Mouse (Mus musculus) hindbrain, embryonic 13.5 days (tissue): ENCODE results near the gene Fcgr1. TPM values are rescaled to one million over a fixed set of nuclear protein-coding genes. Genes with fewer than 3 reads are reported as not detected.
A peak's percentile ranks its signal among the peaks of the same experiment; 100 is the strongest.
"Not testable (repeated sequence)": the region's sequence is repeated elsewhere in the genome, so short reads cannot be mapped to it uniquely, and the experiment has no call there.

Experiments used
- ATAC-seq: fragments of 200-750 bp; cut with Nextera tagmentation; 2 replicates; pipeline ENCODE4 v1.8.0; 2017; ENCODE audit warnings: moderate TSS enrichment; ENCODE audit not compliant: low FRiP score
- H3K27ac ChIP-seq: fragments of 300-500 bp; sonication (generic); 2 replicates; pipeline ENCODE4 v1.5.1; 2015; ENCODE audit warnings: inconsistent platforms, mild to moderate bottlenecking, moderate library complexity
- H3K27me3 ChIP-seq: fragments of 300-500 bp; sonication (generic); 2 replicates; pipeline ENCODE4 v1.6.1; 2015; ENCODE audit warnings: mild to moderate bottlenecking, inconsistent platforms
- H3K36me3 ChIP-seq: fragments of 300-500 bp; sonication (generic); 2 replicates; pipeline ENCODE4 v1.6.1; 2015; ENCODE audit warnings: mild to moderate bottlenecking, inconsistent platforms
- H3K4me1 ChIP-seq: fragments of 300-500 bp; sonication (generic); replicated peaks from 2 replicates; pipeline ENCODE4 v1.6.1; 2015; ENCODE audit warnings: inconsistent platforms
- H3K4me2 ChIP-seq: fragments of 300-500 bp; sonication (generic); 2 replicates; pipeline ENCODE4 v1.6.1; 2015; ENCODE audit warnings: inconsistent platforms, mild to moderate bottlenecking, moderate library complexity
- H3K4me3 ChIP-seq: fragments of 300-500 bp; sonication (generic); 2 replicates; pipeline ENCODE4 v1.5.1; 2015; ENCODE audit warnings: mild to moderate bottlenecking, inconsistent platforms
- H3K9ac ChIP-seq: fragments of 300-500 bp; sonication (generic); 2 replicates; pipeline ENCODE4 v1.6.1; 2015; ENCODE audit warnings: mild to moderate bottlenecking, inconsistent platforms
- H3K9me3 ChIP-seq: fragments of 300-500 bp; sonication (generic); 2 replicates; pipeline ENCODE4 v1.6.1; 2016; ENCODE audit warnings: inconsistent platforms
- WGBS: fragments of 180-500 bp; shearing (Covaris S2); methylation state at CpG from one replicate; pipeline ENCODE4 v1.1.7; 2015; 5-methylcytosine and 5-hydroxymethylcytosine counted together
- polyA plus RNA-seq: library from polyadenylated mRNA; unstranded; fragments of >200 nt; fragmentation: Nextera tagmentation; extraction: Ambion mirVana; gene quantifications from 2 replicates; pipeline ENCODE4 v1.2.1, GENCODE M21; 2015

Gene Fcgr1
- polyA plus RNA-seq, 1 experiment from 2014 or later, result 1.5 TPM

DNA sequence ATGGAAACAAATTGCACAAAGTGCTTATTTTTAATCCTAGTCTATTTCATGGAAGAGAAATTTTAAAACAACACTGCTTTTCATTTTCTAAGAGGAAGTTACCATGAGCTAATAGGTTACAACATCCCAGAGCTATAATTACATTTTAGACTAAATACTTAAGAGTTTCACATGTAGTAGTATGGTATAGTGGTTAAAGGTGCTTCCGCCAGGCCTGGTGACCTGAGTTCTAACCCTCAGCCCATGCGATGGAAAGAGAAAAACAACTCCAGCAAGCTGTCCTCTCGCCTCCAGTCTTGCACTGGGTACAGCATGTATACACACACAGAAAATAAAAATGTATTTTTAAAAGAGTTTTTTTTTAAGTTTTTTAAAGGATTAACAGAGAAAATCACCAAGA lies 42.0 kb downstream of the Fcgr1 start:
- no peak overlapping the region for H3K9ac ChIP-seq
- H3K4me3 ChIP-seq, result no peak overlapping the region
- H3K4me1 ChIP-seq, result peaks cover 15% of the 10 kb centered on the region
- no peaks in the 10 kb centered on the region for H3K36me3 ChIP-seq
- no peak overlapping the region for H3K4me2 ChIP-seq
- WGBS, result 94% methylated on average over 3 of the region's 3 CpGs
- H3K9me3 ChIP-seq, result no peaks in the 10 kb centered on the region
- H3K27me3 ChIP-seq, result no peaks in the 10 kb centered on the region
- no peak overlapping the region for H3K27ac ChIP-seq
- ATAC-seq, result no peak

GRCm38 (mm10) chr3:96250890-96251289 lies 42.9 kb downstream of the Fcgr1 start:
- Histone ChIP-seq H3K4me1 (peaks cover 15% of the 10 kb centered on the region), H3K9ac (no peak overlapping the region), H3K4me3 (no peak overlapping the region), H3K36me3 (no peaks in the 10 kb centered on the region), H3K4me2 (no peak overlapping the region), H3K27ac (no peak overlapping the region), H3K27me3 (no peaks in the 10 kb centered on the region), H3K9me3 (no peaks in the 10 kb centered on the region)
- WGBS, result 92% methylated on average over 3 of the region's 3 CpGs
- ATAC-seq, result no peak

DNA sequence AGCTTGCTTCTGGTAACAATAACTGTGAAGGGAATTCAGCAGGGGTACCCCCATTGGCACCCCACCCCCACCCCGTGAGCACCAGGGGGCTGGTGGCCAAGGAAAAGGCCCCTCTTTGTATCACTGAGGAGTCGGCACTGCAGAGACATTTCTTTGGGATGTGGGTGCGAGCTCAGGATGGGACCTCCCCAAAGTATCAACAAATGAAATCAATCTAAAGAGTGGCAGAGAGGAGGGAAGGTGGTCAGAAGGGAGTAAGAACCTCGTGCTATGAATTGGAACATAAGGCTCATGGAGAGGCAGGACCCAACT lies 44.8 kb downstream of the Fcgr1 start:
- Histone ChIP-seq H3K4me1 (peaks cover 22% of the 10 kb centered on the region), H3K27me3 (no peaks in the 10 kb centered on the region), H3K4me2 (peak overlapping the region; percentile 32; the same call in 1 of the 2 replicates), H3K9ac (no peak overlapping the region), H3K36me3 (no peaks in the 10 kb centered on the region), H3K9me3 (no peaks in the 10 kb centered on the region), H3K27ac (no peak overlapping the region), H3K4me3 (no peak overlapping the region)
- no peak for ATAC-seq
- 55% methylated on average over 4 of the region's 4 CpGs for WGBS

DNA sequence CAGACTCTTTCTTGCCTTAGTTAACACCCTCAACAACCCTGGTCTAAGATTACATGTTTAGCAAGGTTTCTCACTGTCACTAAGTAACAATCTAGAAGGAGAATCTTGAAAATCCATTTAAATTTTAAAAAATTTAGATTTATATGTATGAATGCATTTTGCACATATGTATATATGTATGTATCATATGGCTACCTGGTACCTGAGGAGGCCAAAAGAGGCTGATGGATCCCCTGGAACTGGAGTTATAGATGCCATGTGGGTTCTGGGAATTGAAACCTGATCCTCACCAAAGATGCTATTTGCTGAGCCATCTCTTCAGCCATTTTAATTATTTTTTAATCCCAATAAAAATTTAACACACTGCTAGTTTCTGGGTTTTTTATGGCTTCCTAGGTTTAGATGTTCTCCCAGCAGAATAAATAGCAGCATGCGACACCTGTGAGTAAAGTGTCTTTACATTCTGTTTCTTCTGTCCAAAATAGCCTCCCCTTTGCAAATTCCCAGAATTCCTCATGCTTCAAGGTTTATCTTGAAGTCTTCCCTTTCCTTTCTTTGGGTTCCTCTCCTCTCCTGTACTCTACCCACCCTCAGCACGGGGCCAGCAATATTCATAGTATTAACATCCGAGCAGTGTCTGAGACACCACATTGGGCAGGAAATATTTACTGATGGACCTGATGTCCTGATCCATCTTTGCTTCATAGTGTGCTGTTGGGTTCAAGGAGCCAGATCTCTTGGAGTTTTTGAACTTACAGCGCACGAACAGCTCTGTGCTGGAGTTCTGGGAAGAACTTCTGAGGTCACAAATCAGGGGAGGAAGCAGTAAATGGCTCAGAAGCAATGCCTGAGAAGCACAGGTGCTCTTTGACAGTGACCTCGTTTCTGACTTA lies 45.4 kb downstream of the Fcgr1 start:
- Histone ChIP-seq H3K4me1 (peaks cover 27% of the 10 kb centered on the region), H3K36me3 (no peaks in the 10 kb centered on the region), H3K9ac (no peak overlapping the region; the same call in 1 of the 2 replicates), H3K4me2 (peak overlapping the region; percentile 53), H3K9me3 (no peaks in the 10 kb centered on the region), H3K27ac (no peak overlapping the region), H3K4me3 (no peak overlapping the region; the same call in 1 of the 2 replicates), H3K27me3 (no peaks in the 10 kb centered on the region)
- ATAC-seq, result no peak
- WGBS, result 59% methylated on average over 6 of the region's 6 CpGs

- H3K9ac ChIP-seq, result peak overlapping the region; percentile 51; the same call in 1 of the 2 replicates
- 4% methylated on average over 11 of the region's 11 CpGs for WGBS
Measured at GRCm38 (mm10) chr3:96247356-96248140, 46.2 kb downstream of the Fcgr1 start.

GRCm38 (mm10) chr3:96246427-96246856 lies 47.3 kb downstream of the Fcgr1 start, which contains the start of gene Hist2h3c1:
Hist2h3c1 (plus strand) TSS chr3:96246685.
- peak; percentile 91 for ATAC-seq
- H3K4me2 ChIP-seq, result peak within 1 kb of the TSS; percentile 53
- not testable (repeated sequence) for H3K27me3 ChIP-seq, H3K36me3 ChIP-seq, H3K9me3 ChIP-seq
- WGBS, result 3% methylated on average over 11 of the region's 47 CpGs
- peak within 1 kb of the TSS; percentile 59; the same call in 1 of the 2 replicates for H3K9ac ChIP-seq
- peaks cover 27% of the 10 kb centered on the region for H3K4me1 ChIP-seq
- peak within 1 kb of the TSS; percentile 76; the same call in 1 of the 2 replicates for H3K27ac ChIP-seq
- H3K4me3 ChIP-seq, result peak within 1 kb of the TSS; percentile 37

More at GRCm38 (mm10) chr3:96247356-96248140, 46.2 kb downstream of the Fcgr1 start:
- Histone ChIP-seq H3K9me3 (no peaks in the 10 kb centered on the region), H3K4me1 (peaks cover 27% of the 10 kb centered on the region), H3K36me3 (no peaks in the 10 kb centered on the region), H3K4me2 (peak overlapping the region; percentile 53), H3K27me3 (no peaks in the 10 kb centered on the region), H3K4me3 (peak overlapping the region; percentile 24), H3K27ac (no peak overlapping the region)
- no peak for ATAC-seq

DNA sequence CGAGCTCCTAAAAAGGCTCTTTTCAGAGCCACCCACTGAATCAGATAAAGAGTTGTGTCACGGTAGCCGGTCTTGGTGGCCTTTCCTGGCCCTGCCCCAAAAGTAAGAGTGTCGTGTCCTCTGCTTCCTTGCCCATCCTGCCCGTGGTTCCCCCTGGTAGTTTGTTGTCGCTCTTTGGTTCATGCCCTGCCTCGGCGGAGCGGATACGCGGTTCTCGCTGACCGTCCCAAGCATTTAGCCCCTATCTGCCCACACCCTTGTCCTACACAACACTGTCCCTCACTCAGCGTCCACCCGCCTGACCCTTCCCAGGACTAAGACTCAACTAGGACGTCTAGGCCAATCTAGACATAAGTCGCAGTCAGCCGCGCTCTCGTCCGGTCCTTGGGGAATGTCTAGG lies 47.8 kb downstream of the Fcgr1 start:
- ATAC-seq, H3K9me3 ChIP-seq, H3K36me3 ChIP-seq, H3K27me3 ChIP-seq: not testable (repeated sequence)
- Histone ChIP-seq H3K4me1 (peaks cover 28% of the 10 kb centered on the region), H3K4me2 (peak overlapping the region; percentile 49), H3K27ac (peak overlapping the region; percentile 76; the same call in 1 of the 2 replicates), H3K4me3 (peak overlapping the region; percentile 37), H3K9ac (peak overlapping the region; percentile 59; the same call in 1 of the 2 replicates)
- under 1% methylated on average over 10 of the region's 21 CpGs for WGBS

DNA sequence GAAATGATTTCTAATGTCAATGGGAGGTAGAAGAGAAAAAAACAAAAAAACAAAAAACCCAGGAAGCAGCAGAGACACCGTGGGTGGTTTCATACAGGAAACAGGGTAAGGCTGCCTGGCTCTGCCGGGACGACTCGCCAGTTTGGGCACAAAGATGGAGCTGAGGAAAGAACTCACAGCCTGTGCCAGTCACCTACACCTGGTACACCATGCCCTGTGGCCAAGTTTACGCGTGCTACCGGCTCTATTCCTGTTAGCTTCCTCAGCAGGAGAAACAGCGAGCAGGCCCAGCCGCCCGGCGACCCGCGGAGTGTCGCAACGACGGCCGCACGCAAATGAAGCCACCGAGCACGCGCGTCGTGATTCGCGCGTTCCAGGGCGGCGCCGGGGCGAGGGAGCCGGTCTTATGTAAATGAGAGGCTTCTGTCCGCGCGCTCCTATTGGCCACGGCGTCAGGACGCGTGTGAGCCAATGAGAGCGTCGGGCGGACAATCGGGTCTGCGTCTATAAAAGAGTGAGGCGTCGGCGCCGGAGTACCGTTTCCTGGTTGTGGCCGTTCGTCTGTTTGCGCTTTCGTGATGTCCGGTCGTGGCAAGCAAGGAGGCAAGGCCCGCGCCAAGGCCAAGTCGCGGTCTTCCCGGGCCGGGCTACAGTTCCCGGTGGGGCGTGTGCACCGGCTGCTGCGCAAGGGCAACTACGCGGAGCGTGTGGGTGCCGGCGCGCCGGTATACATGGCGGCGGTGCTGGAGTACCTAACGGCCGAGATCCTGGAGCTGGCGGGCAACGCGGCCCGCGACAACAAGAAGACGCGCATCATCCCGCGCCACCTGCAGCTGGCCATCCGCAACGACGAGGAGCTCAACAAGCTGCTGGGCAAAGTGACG lies 48.5 kb downstream of the Fcgr1 start, which contains the start of gene Hist2h2aa1:
Gene Hist2h2aa1 (plus strand): TSS at position 495 of the 884 bp plus-strand sequence.
- Histone ChIP-seq H3K27ac (peak within 1 kb of the TSS; percentile 99), H3K9ac (peak within 1 kb of the TSS; percentile 80), H3K4me3 (peak within 1 kb of the TSS; percentile 50), H3K4me1 (peaks cover 32% of the 10 kb centered on the region), H3K4me2 (peak within 1 kb of the TSS; percentile 66)
- under 1% methylated on average over 36 of the region's 88 CpGs for WGBS
- peak; percentile 90 for ATAC-seq
- H3K36me3 ChIP-seq, H3K9me3 ChIP-seq, H3K27me3 ChIP-seq: not testable (repeated sequence)

DNA sequence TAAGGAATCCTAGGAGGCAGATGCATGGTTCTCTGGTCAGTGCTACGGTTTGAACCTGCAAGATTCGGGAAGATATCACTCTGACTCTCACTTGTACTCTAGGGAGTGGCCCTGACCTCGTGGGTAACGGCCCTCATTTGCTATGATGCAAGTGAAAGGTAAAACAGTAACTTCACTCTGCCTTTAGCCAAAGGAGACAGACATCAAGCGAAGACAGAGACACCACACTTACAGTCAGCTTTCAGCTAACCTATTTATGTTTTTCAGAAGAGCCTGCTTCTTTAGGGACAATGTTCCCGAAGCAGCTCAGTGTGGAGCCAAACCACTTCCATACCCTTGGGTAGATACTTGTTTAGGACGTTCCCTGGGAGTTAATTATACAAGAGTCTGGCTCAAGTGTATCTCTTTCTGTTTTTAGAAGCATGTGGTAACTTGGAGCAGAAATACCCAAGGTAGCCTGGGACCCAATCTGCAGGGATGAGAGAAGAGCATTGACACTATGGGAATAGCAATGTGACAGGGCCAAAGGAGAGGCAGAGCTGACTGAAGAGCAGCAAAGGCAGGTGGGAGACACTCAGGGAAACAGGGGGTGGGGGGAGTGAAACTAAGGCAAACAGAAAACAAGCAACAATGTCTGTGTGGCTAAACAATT lies 49.7 kb downstream of the Fcgr1 start:
- H3K27ac ChIP-seq, result peak overlapping the region; percentile 99
- H3K27me3 ChIP-seq, result no peaks in the 10 kb centered on the region
- H3K9ac ChIP-seq, result peak overlapping the region; percentile 80
- H3K4me2 ChIP-seq, result peak overlapping the region; percentile 66
- H3K9me3 ChIP-seq, result no peaks in the 10 kb centered on the region
- WGBS, result 84% methylated on average over 7 of the region's 7 CpGs
- no peaks in the 10 kb centered on the region for H3K36me3 ChIP-seq
- H3K4me1 ChIP-seq, result peaks cover 32% of the 10 kb centered on the region
- H3K4me3 ChIP-seq, result 0 out of 2 replicates have a peak overlapping the region, but pooled peaks have one; percentile 50
- no peak for ATAC-seq

GRCm38 (mm10) chr3:96240799-96241197 lies 53.0 kb downstream of the Fcgr1 start:
- Histone ChIP-seq H3K27ac (peak overlapping the region; percentile 75), H3K4me3 (peak overlapping the region; percentile 20), H3K9ac (peak overlapping the region; percentile 65), H3K9me3 (no peaks in the 10 kb centered on the region), H3K27me3 (no peaks in the 10 kb centered on the region), H3K4me1 (peaks cover 34% of the 10 kb centered on the region), H3K4me2 (peak overlapping the region; percentile 38), H3K36me3 (no peaks in the 10 kb centered on the region)
- 76% methylated on average over 9 of the region's 9 CpGs for WGBS
- no peak for ATAC-seq
